Mouse (Mus musculus) intestine, embryonic 14.5 days (tissue): ENCODE measurements at regions not wholly inside any gene's neighbourhood (a gene's known extent, or its start where the extent isn't known, plus 50 kb on each side); places are given as distances from the start of the nearest gene placed in this dataset.

Source experiments
- ATAC-seq: fragments of 200-750 bp; cut with Nextera tagmentation; replicated peaks from 2 replicates; pipeline ENCODE4 v1.8.0; 2017; ENCODE audit warnings: low read depth, moderate number of reproducible peaks, moderate TSS enrichment, moderate library complexity; ENCODE audit not compliant: low FRiP score, low TSS enrichment
- DNase-seq: peaks from one replicate; pipeline ENCODE4 v3.0.0-alpha.2; 2018; ENCODE audit warnings: low spot score
- H3K27ac ChIP-seq: fragments of 300-500 bp; sonication (generic); 2 replicates; pipeline ENCODE4 v1.5.1; 2014; ENCODE audit warnings: low read depth, mild to moderate bottlenecking, control low read depth
- H3K27me3 ChIP-seq: fragments of 300-500 bp; sonication (generic); replicated peaks from 2 replicates; pipeline ENCODE4 v1.6.1; 2014; ENCODE audit warnings: low read length, control low read depth; ENCODE audit not compliant: control insufficient read depth, insufficient read depth
- H3K36me3 ChIP-seq: fragments of 300-500 bp; sonication (generic); 2 replicates; pipeline ENCODE4 v1.6.1; 2014; ENCODE audit warnings: low read length, control low read depth; ENCODE audit not compliant: control insufficient read depth, insufficient read depth
- H3K4me1 ChIP-seq: fragments of 300-500 bp; sonication (generic); replicated peaks from 2 replicates; pipeline ENCODE4 v1.6.1; 2014; ENCODE audit warnings: low read length, control low read depth, mixed read lengths; ENCODE audit not compliant: control insufficient read depth, insufficient read depth
- H3K4me2 ChIP-seq: fragments of 300-500 bp; sonication (generic); 2 replicates; pipeline ENCODE4 v1.6.1; 2014; ENCODE audit warnings: low read length
- H3K4me3 ChIP-seq: fragments of 300-500 bp; sonication (generic); 2 replicates; pipeline ENCODE4 v1.5.1; 2014; ENCODE audit warnings: low read depth, low read length, control low read depth, mixed read lengths
- H3K9ac ChIP-seq: fragments of 300-500 bp; sonication (generic); 2 replicates; pipeline ENCODE4 v1.6.1; 2014; ENCODE audit warnings: mild to moderate bottlenecking, low read length
- H3K9me3 ChIP-seq: fragments of 300-500 bp; sonication (generic); 2 replicates; pipeline ENCODE4 v1.6.1; 2016; ENCODE audit warnings: low read length, control low read depth; ENCODE audit not compliant: control insufficient read depth
- WGBS: fragments of 180-500 bp; shearing (Covaris S2); extraction: QIAGEN DNeasy Blood & Tissue Kit; methylation state at CpG from one replicate; pipeline ENCODE4 v1.1.7; 2014; 5-methylcytosine and 5-hydroxymethylcytosine counted together

DNA sequence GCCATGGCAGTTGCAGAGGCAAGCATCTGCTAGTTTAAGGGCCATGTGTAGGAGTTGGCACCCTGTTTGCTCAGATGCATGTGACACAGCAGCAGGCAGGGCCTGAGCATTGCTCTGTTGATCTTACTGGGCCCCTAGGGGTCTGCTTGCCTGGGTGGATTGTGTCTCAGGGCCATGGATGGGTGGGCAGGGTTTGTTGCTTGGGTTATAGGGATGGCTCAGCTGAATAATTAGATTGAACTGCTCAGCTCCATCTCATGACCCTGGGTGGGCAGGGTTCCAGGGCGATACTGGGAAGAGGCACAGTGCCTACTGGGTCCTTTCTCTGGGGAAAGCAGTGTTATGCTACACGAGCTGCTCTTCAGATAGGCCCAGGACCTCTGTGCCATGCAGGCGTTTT, 338.0 kb downstream of the Eipr1 start:
- H3K27me3 ChIP-seq: no peaks in the 10 kb centered on the region
- DNase-seq (no peak), ATAC-seq (no peak)
- no peaks in the 10 kb centered on the region for H3K36me3 ChIP-seq
- H3K4me3 ChIP-seq: no peak overlapping the region
- no peaks in the 10 kb centered on the region for H3K9me3 ChIP-seq
- 64% methylated on average over 3 of the region's 3 CpGs for WGBS
- H3K4me2 ChIP-seq: no peak overlapping the region
- no peak overlapping the region for H3K9ac ChIP-seq
- no peak overlapping the region for H3K27ac ChIP-seq
- 0 out of 2 replicates have a peak, but pooled peaks cover 3% of the 10 kb centered on the region for H3K4me1 ChIP-seq

DNA sequence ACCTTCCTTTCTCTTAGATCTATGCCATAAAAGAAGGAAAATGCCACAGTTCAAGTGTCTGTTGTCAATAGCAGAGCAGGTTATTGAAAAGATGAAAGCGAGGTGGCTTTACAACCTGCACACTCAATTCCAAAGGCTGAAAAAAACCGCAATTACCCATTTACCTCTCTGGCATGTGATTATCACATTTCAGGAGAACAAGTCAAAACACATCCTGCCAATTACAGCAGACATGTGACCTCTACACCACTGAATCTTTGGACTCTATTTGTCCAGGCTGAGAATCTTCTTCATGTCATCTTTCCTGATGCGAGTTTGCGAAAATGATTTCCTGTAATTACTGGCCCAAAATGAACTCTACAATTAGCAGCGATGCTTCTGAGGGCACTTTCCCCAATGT, 338.8 kb downstream of the Eipr1 start:
- WGBS: 75% methylated on average over 5 of the region's 5 CpGs
- H3K4me3 ChIP-seq: no peak overlapping the region
- no peak for ATAC-seq
- no peaks in the 10 kb centered on the region for H3K36me3 ChIP-seq
- H3K4me1 ChIP-seq: peaks cover 4% of the 10 kb centered on the region
- no peak for DNase-seq
- no peaks in the 10 kb centered on the region for H3K27me3 ChIP-seq
- no peak overlapping the region for H3K4me2 ChIP-seq
- no peaks in the 10 kb centered on the region for H3K9me3 ChIP-seq
- no peak overlapping the region for H3K27ac ChIP-seq
- no peak overlapping the region for H3K9ac ChIP-seq

DNA sequence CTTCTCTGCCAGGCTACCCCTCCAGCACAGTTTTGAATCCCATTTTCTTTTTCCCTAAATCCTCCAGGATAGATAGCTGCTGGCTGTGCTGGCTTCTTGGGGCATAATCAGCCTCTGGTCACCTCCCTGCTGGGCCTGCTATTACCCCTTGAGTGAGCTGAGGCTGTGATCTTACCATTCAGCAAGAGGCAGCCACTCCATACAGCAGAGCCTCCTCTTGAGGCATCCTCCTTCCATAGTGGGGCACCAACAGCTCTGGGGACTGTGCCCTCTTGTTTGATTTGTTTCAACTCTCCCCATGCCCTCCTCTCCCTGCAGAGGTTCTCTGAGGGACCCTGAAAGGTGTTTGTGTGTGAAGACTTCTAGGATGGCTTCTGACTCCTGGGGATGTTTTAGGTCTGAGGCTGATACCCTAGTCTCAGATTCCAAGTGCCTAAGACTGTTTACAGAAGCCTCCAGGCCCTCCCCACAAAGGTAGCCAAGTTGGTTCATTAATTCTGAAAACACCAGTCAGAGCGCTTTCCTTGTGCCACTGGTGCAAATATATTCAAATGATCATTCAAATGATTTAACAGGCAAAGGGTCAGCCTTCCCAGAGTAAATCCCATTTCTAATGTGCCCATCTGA, 343.9 kb downstream of the Eipr1 start:
- Histone ChIP-seq H3K27me3 (no peaks in the 10 kb centered on the region), H3K4me2 (peak overlapping the region; percentile 24; the same call in 1 of the 2 replicates), H3K4me3 (no peak overlapping the region), H3K9ac (no peak overlapping the region), H3K4me1 (peaks cover 20% of the 10 kb centered on the region), H3K27ac (no peak overlapping the region; the same call in 1 of the 2 replicates), H3K9me3 (no peaks in the 10 kb centered on the region), H3K36me3 (no peaks in the 10 kb centered on the region)
- 44% methylated on average over 1 of the region's 1 CpGs for WGBS
- ATAC-seq (no peak), DNase-seq (no peak)

DNA sequence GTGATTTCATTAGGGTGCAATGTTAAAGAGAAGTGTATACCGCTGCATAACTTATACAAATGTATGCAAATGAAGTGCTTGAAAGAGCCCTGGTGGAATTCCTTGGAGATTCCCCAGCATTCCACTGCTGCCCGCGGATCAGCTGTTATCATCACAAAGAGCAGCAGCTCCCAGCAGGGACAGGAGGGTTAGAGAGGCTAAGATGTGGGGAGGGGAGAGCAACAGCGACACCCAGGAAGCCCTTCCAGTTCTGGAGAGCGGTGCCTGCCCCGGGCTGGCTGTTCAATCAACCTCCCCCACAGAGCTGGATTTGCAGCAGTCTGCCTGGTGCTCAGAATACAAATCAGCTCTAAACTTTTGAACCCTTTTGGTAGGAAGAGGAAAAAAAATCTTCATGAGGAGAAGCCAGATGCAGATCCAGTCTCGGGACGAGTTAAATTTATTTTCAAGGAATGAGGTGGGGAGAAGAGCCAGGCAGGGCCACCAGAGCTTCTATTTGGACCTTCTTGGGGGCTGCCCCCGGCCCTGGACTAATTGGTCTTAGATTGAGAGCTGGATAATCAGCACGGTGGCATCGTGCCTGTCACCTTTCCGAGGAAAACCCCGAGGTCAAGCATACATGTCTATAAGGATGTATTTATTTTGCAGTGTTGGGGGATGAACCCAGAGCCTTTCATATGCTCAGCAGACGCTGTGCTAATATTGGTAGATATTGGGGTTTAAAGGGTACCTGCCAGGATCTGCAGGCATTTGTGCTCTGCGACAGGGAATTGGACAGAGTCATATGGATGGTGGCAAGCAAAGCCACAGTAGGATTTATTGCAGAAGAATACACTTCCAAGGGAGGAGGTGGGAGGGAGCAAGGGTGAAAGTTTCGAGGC, 344.7 kb downstream of the Eipr1 start:
- 8% methylated on average over 16 of the region's 16 CpGs for WGBS

DNA sequence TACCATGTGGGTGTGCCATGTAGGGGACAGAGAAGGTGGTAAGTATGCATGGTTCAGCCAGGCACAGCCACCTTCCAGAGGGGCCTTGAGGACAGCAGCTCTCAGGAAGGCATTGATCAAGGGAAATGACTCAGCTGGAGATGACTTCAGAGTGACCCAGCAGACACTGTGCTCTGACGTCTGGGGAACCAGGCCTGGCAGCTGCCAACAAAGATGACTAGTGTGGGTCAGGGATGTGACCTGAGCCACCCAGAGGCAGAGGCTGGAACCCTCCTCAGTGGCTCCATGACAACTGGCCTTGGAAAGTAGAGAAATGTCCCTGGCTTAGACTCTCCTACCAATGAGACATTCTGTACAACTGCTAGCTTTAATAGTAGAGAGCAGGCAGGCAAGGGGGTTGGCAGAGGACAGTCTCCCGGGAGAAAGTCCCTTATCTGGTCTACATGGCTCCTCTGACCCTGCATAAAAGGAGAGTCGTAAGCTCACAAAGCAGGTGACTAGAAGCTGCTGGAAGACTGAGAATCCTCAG, 348.5 kb downstream of the Eipr1 start:
- 58% methylated on average over 3 of the region's 3 CpGs for WGBS
- no peak for DNase-seq
- no peak for ATAC-seq
- Histone ChIP-seq H3K27me3 (no peaks in the 10 kb centered on the region), H3K4me1 (peaks cover 17% of the 10 kb centered on the region), H3K4me2 (no peak overlapping the region), H3K9ac (no peak overlapping the region), H3K36me3 (no peaks in the 10 kb centered on the region), H3K9me3 (no peaks in the 10 kb centered on the region), H3K4me3 (no peak overlapping the region), H3K27ac (no peak overlapping the region)

More for the DNA sequence above, 344.7 kb downstream of the Eipr1 start:
- ATAC-seq: 0 out of 2 replicates have a peak, but pooled peaks have one; percentile 53
- Histone ChIP-seq H3K9me3 (no peaks in the 10 kb centered on the region), H3K27ac (peak overlapping the region; percentile 24; the same call in 1 of the 2 replicates), H3K36me3 (no peaks in the 10 kb centered on the region), H3K4me2 (peak overlapping the region; percentile 24), H3K4me1 (peaks cover 20% of the 10 kb centered on the region), H3K27me3 (no peaks in the 10 kb centered on the region), H3K4me3 (no peak overlapping the region), H3K9ac (no peak overlapping the region)
- peak; percentile 60 for DNase-seq

DNA sequence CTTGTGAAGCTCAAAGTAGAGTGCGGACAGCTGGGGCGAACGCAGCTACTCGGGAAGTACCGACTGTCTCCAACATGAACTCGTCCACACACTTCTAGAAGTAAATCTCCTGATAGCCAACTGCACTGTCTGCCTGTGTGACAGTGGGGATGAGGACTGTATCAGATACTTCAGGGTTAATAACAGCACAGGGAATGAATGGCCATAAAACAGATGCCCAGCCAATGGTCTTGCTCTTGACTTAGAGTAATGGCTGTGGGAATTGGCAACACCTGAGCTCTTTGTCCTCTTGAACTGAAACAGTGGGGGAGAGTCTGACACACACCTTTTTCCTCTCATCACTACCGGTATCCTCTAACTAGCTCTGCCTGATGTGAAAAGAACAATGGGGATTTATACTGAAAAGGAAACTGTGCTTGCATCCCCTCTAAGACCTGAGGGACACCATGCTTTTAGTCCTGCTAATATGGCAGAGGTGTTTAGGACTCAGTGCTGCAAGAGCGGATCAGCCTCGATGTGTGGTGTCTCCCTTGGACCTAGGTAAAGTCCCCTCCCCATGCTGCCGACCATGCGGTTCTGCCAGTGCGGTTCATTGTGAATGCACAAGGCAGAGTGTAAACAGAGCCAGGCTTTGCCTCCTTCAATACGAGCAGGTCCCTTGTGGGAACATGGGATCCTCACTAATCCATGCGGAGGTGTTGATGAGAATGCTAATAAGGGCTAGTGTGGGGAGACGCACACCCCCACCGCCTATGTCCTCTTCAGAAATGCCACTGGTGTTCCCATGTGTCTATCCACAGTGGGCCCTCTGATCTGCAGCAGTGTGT, 355.5 kb downstream of the Eipr1 start:
- Histone ChIP-seq H3K4me3 (no peak overlapping the region), H3K27ac (no peak overlapping the region), H3K27me3 (no peaks in the 10 kb centered on the region), H3K4me1 (no peaks in the 10 kb centered on the region), H3K4me2 (no peak overlapping the region), H3K9ac (no peak overlapping the region), H3K36me3 (no peaks in the 10 kb centered on the region), H3K9me3 (no peaks in the 10 kb centered on the region)
- DNase-seq (no peak), ATAC-seq (no peak)
- WGBS: 75% methylated on average over 16 of the region's 16 CpGs

DNA sequence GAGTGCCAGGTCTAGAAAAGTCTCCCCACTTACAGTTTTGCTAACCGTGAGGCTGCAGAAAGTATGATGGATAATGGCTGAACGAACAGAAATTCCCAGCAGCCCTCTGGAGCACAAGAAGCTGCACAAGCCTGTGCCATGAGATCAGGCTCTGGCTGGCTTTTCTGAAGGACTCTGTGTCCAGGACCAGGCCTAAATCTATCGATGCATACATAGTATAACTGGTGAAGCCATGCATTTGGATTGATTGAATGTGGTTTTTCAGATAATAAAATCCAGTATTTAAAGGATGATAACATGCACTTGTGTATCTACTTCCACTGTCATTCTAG, 356.1 kb downstream of the Eipr1 start:
- Histone ChIP-seq H3K4me1 (no peaks in the 10 kb centered on the region), H3K27me3 (no peaks in the 10 kb centered on the region), H3K27ac (no peak overlapping the region), H3K9me3 (no peaks in the 10 kb centered on the region), H3K36me3 (no peaks in the 10 kb centered on the region), H3K4me2 (no peak overlapping the region), H3K4me3 (no peak overlapping the region), H3K9ac (no peak overlapping the region)
- WGBS: 63% methylated on average over 3 of the region's 3 CpGs
- ATAC-seq (no peak), DNase-seq (no peak)

DNA sequence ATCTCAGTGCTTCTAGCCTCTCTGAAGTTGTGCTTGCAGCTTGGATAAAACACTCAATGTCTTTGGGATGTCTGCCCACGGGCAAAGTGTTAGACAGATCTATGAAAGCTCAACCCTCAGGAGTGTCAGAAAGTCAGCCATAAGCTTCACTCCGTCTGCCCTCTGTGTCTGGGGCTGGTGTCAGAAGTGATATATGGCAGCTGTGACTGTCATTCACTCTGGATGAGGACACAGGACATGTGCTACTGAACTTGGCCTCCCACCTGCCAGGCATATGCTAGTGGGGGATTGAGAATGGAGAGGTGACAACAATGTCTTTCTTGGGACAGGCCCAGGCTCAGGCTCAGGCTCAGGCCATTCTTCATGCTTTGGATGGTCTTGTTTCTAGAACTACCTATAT, 366.7 kb downstream of the Eipr1 start:
- H3K4me2 ChIP-seq: no peak overlapping the region
- H3K36me3 ChIP-seq: no peaks in the 10 kb centered on the region
- no peak overlapping the region for H3K27ac ChIP-seq
- no peaks in the 10 kb centered on the region for H3K27me3 ChIP-seq
- ATAC-seq (no peak), DNase-seq (no peak)
- WGBS: 68% methylated on average over 2 of the region's 2 CpGs
- no peaks in the 10 kb centered on the region for H3K9me3 ChIP-seq
- H3K4me1 ChIP-seq: no peaks in the 10 kb centered on the region
- no peak overlapping the region for H3K9ac ChIP-seq
- no peak overlapping the region for H3K4me3 ChIP-seq
